Mouse (Mus musculus): ENCODE measurements at regions not wholly inside any gene's neighbourhood (a gene's known extent, or its start where the extent isn't known, plus 50 kb on each side); places are given as distances from the start of the nearest gene placed in this dataset.

GRCm38 (mm10) chr8:78001656-78002055 is 211.4 kb upstream of the Ttc29 start:
- TF ChIP-seq CTCF (IDR thresholded peaks at IDR 0.05; ENCODE audit: low read depth) (no peak), EP300 (IDR thresholded peaks at IDR 0.05; ENCODE audit: low read depth) (no peak)
